Mouse (Mus musculus): ENCODE measurements around the gene Gdpd5. TPM values are rescaled to one million over a fixed set of nuclear protein-coding genes. Genes with fewer than 3 reads are reported as not detected.

Gdpd5 gene
- polyA plus RNA-seq, 1 experiment from 2014 or later = 45.7 TPM

- H3K27me3 ChIP-seq (replicated peaks) = no peaks in the 10 kb centered on the region
- ATAC-seq (ENCODE audit: low FRiP score) = peak; percentile 30; the same call in 1 of the 2 replicates
- H3K4me2 ChIP-seq = no peak overlapping the region
- WGBS = 28% methylated on average over 6 of the region's 6 CpGs
- H3K4me1 ChIP-seq = peaks cover 57% of the 10 kb centered on the region
- no peak overlapping the region for H3K4me3 ChIP-seq (replicated peaks)
- H3K9me3 ChIP-seq (replicated peaks) = no peaks in the 10 kb centered on the region
- H3K27ac ChIP-seq (replicated peaks) = 0 out of 2 replicates have a peak overlapping the region, but pooled peaks have one; percentile 18
- 0 out of 2 replicates have a peak, but pooled peaks cover 5% of the 10 kb centered on the region for H3K36me3 ChIP-seq
- no peak overlapping the region for H3K9ac ChIP-seq (replicated peaks)
Measured at GRCm38 (mm10) chr7:99429786-99430185, 48.6 kb downstream of the Gdpd5 start.

GRCm38 (mm10) chr7:99430246-99430645 is 49.0 kb downstream of the Gdpd5 start:
- Histone ChIP-seq H3K9ac (replicated peaks) (no peak overlapping the region), H3K4me1 (peaks cover 57% of the 10 kb centered on the region), H3K4me3 (replicated peaks) (no peak overlapping the region), H3K9me3 (replicated peaks) (no peaks in the 10 kb centered on the region), H3K4me2 (no peak overlapping the region), H3K27me3 (replicated peaks) (no peaks in the 10 kb centered on the region), H3K27ac (replicated peaks) (0 out of 2 replicates have a peak overlapping the region, but pooled peaks have one; percentile 18), H3K36me3 (0 out of 2 replicates have a peak, but pooled peaks cover 5% of the 10 kb centered on the region)
- ATAC-seq (ENCODE audit: low FRiP score) = no peak
- WGBS = 73% methylated on average over 11 of the region's 11 CpGs

GRCm38 (mm10) chr7:99432248-99432647 is 51.0 kb downstream of the Gdpd5 start:
- Histone ChIP-seq H3K27me3 (replicated peaks) (no peaks in the 10 kb centered on the region), H3K4me2 (no peak overlapping the region), H3K4me1 (peaks cover 42% of the 10 kb centered on the region), H3K4me3 (replicated peaks) (no peak overlapping the region), H3K36me3 (no peaks in the 10 kb centered on the region), H3K9me3 (replicated peaks) (no peaks in the 10 kb centered on the region), H3K9ac (replicated peaks) (no peak overlapping the region), H3K27ac (replicated peaks) (peak overlapping the region; percentile 48)
- no peak for ATAC-seq (ENCODE audit: low FRiP score)
- 38% methylated on average over 14 of the region's 14 CpGs for WGBS

GRCm38 (mm10) chr7:99432863-99433262 is 51.6 kb downstream of the Gdpd5 start:
- Histone ChIP-seq H3K27me3 (replicated peaks) (no peaks in the 10 kb centered on the region), H3K4me1 (peaks cover 42% of the 10 kb centered on the region), H3K27ac (replicated peaks) (no peak overlapping the region), H3K4me3 (replicated peaks) (no peak overlapping the region), H3K4me2 (no peak overlapping the region), H3K9me3 (replicated peaks) (no peaks in the 10 kb centered on the region), H3K36me3 (peaks cover 1% of the 10 kb centered on the region; the same call in 1 of the 2 replicates), H3K9ac (replicated peaks) (no peak overlapping the region)
- no peak for ATAC-seq (ENCODE audit: low FRiP score)
- WGBS = 87% methylated on average over 6 of the region's 6 CpGs

GRCm38 (mm10) chr7:99434672-99435250 is 53.5 kb downstream of the Gdpd5 start:
- Histone ChIP-seq H3K9ac (replicated peaks) (no peak overlapping the region), H3K4me1 (peaks cover 32% of the 10 kb centered on the region), H3K4me2 (no peak overlapping the region), H3K9me3 (replicated peaks) (no peaks in the 10 kb centered on the region), H3K27ac (replicated peaks) (no peak overlapping the region), H3K27me3 (replicated peaks) (no peaks in the 10 kb centered on the region), H3K4me3 (replicated peaks) (no peak overlapping the region), H3K36me3 (peaks cover 7% of the 10 kb centered on the region)
- 44% methylated on average over 12 of the region's 12 CpGs for WGBS
- ATAC-seq (ENCODE audit: low FRiP score) = no peak

GRCm38 (mm10) chr7:99436530-99436929 is 55.3 kb downstream of the Gdpd5 start:
- 18% methylated on average over 4 of the region's 4 CpGs for WGBS
- Histone ChIP-seq H3K27ac (replicated peaks) (no peak overlapping the region), H3K4me1 (peaks cover 34% of the 10 kb centered on the region), H3K9me3 (replicated peaks) (no peaks in the 10 kb centered on the region), H3K27me3 (replicated peaks) (no peaks in the 10 kb centered on the region), H3K4me3 (replicated peaks) (no peak overlapping the region), H3K4me2 (no peak overlapping the region), H3K9ac (replicated peaks) (no peak overlapping the region), H3K36me3 (peaks cover 11% of the 10 kb centered on the region)
- no peak for ATAC-seq (ENCODE audit: low FRiP score)

GRCm38 (mm10) chr7:99438881-99439280 is 57.7 kb downstream of the Gdpd5 start:
- Histone ChIP-seq H3K4me3 (replicated peaks) (no peak overlapping the region), H3K4me2 (no peak overlapping the region), H3K36me3 (peaks cover 11% of the 10 kb centered on the region), H3K27me3 (replicated peaks) (no peaks in the 10 kb centered on the region), H3K9me3 (replicated peaks) (no peaks in the 10 kb centered on the region), H3K27ac (replicated peaks) (no peak overlapping the region), H3K4me1 (peaks cover 24% of the 10 kb centered on the region), H3K9ac (replicated peaks) (no peak overlapping the region)
- 68% methylated on average over 10 of the region's 10 CpGs for WGBS
- no peak for ATAC-seq (ENCODE audit: low FRiP score)

GRCm38 (mm10) chr7:99441534-99442072 is 60.4 kb downstream of the Gdpd5 start:
- H3K27me3 ChIP-seq (replicated peaks) = no peaks in the 10 kb centered on the region
- peaks cover 21% of the 10 kb centered on the region for H3K4me1 ChIP-seq
- H3K9ac ChIP-seq (replicated peaks) = no peak overlapping the region
- H3K27ac ChIP-seq (replicated peaks) = no peak overlapping the region
- peaks cover 17% of the 10 kb centered on the region for H3K36me3 ChIP-seq
- 15% methylated on average over 6 of the region's 6 CpGs for WGBS
- H3K9me3 ChIP-seq (replicated peaks) = no peaks in the 10 kb centered on the region
- no peak overlapping the region for H3K4me2 ChIP-seq
- no peak overlapping the region for H3K4me3 ChIP-seq (replicated peaks)
- ATAC-seq (ENCODE audit: low FRiP score) = peak; percentile 37; the same call in 1 of the 2 replicates

GRCm38 (mm10) chr7:99443164-99443563 is 62.0 kb downstream of the Gdpd5 start:
- H3K9me3 ChIP-seq (replicated peaks) = no peaks in the 10 kb centered on the region
- H3K27me3 ChIP-seq (replicated peaks) = no peaks in the 10 kb centered on the region
- H3K4me2 ChIP-seq = no peak overlapping the region
- WGBS = 51% methylated on average over 5 of the region's 5 CpGs
- no peak overlapping the region for H3K4me3 ChIP-seq (replicated peaks)
- H3K4me1 ChIP-seq = peaks cover 32% of the 10 kb centered on the region
- no peak for ATAC-seq (ENCODE audit: low FRiP score)
- no peak overlapping the region for H3K9ac ChIP-seq (replicated peaks)
- H3K27ac ChIP-seq (replicated peaks) = no peak overlapping the region
- H3K36me3 ChIP-seq = peaks cover 12% of the 10 kb centered on the region

GRCm38 (mm10) chr7:99444012-99444411 is 62.8 kb downstream of the Gdpd5 start:
- no peaks in the 10 kb centered on the region for H3K9me3 ChIP-seq (replicated peaks)
- no peak overlapping the region for H3K9ac ChIP-seq (replicated peaks)
- H3K4me2 ChIP-seq = no peak overlapping the region
- no peaks in the 10 kb centered on the region for H3K27me3 ChIP-seq (replicated peaks)
- no peak overlapping the region for H3K27ac ChIP-seq (replicated peaks)
- ATAC-seq (ENCODE audit: low FRiP score) = no peak
- no peak overlapping the region for H3K4me3 ChIP-seq (replicated peaks)
- WGBS = 67% methylated on average over 6 of the region's 6 CpGs
- peaks cover 9% of the 10 kb centered on the region; the same call in 1 of the 2 replicates for H3K36me3 ChIP-seq
- peaks cover 38% of the 10 kb centered on the region for H3K4me1 ChIP-seq

- Histone ChIP-seq H3K27me3 (replicated peaks) (no peaks in the 10 kb centered on the region), H3K4me2 (no peak overlapping the region), H3K36me3 (peaks cover 9% of the 10 kb centered on the region; the same call in 1 of the 2 replicates), H3K9me3 (replicated peaks) (no peaks in the 10 kb centered on the region), H3K4me1 (peaks cover 55% of the 10 kb centered on the region), H3K9ac (replicated peaks) (no peak overlapping the region), H3K4me3 (replicated peaks) (no peak overlapping the region), H3K27ac (replicated peaks) (0 out of 2 replicates have a peak overlapping the region, but pooled peaks have one; percentile 38)
- ATAC-seq (ENCODE audit: low FRiP score) = no peak
- 75% methylated on average over 2 of the region's 2 CpGs for WGBS
Measured at GRCm38 (mm10) chr7:99445833-99446232, 64.6 kb downstream of the Gdpd5 start.

GRCm38 (mm10) chr7:99447323-99447722 is 66.1 kb downstream of the Gdpd5 start:
- 44% methylated on average over 5 of the region's 5 CpGs for WGBS
- Histone ChIP-seq H3K4me3 (replicated peaks) (no peak overlapping the region), H3K36me3 (0 out of 2 replicates have a peak, but pooled peaks cover 6% of the 10 kb centered on the region), H3K4me2 (no peak overlapping the region), H3K9me3 (replicated peaks) (no peaks in the 10 kb centered on the region), H3K27me3 (replicated peaks) (no peaks in the 10 kb centered on the region), H3K4me1 (peaks cover 43% of the 10 kb centered on the region), H3K9ac (replicated peaks) (no peak overlapping the region), H3K27ac (replicated peaks) (peak overlapping the region; percentile 15; the same call in 1 of the 2 replicates)
- no peak for ATAC-seq (ENCODE audit: low FRiP score)
